Mouse (Mus musculus) small intestine, adult 2 months (tissue): ENCODE data around the gene Hlf. TPM values are rescaled to one million over a fixed set of nuclear protein-coding genes. Genes with fewer than 3 reads are reported as not detected.

Experiments
- H3K27ac ChIP-seq: fragments of 200-500 bp; 2 replicates; pipeline ENCODE4 v1.5.1; 2012; ENCODE audit warnings: low read depth, low read length, control low read depth, inconsistent platforms; ENCODE audit not compliant: insufficient read depth
- H3K27me3 ChIP-seq: fragments of 200-500 bp; 2 replicates; pipeline ENCODE4 v1.6.1; 2012; ENCODE audit warnings: mild to moderate bottlenecking, moderate library complexity, low read length, inconsistent platforms; ENCODE audit not compliant: control insufficient read depth, insufficient read depth
- H3K36me3 ChIP-seq: fragments of 200-500 bp; 2 replicates; pipeline ENCODE4 v1.6.1; 2012; ENCODE audit warnings: mild to moderate bottlenecking, low read length, control low read depth, inconsistent platforms; ENCODE audit not compliant: control insufficient read depth, insufficient read depth
- H3K4me1 ChIP-seq: fragments of 200-500 bp; 2 replicates; pipeline ENCODE4 v1.6.1; 2012; ENCODE audit warnings: low read length, inconsistent platforms, mixed read lengths; ENCODE audit not compliant: control insufficient read depth, insufficient read depth, insufficient read length
- H3K4me3 ChIP-seq: fragments of 200-500 bp; 2 replicates; pipeline ENCODE4 v1.5.1; 2012; ENCODE audit warnings: low read depth, mild to moderate bottlenecking, control low read depth, inconsistent platforms, low read length, moderate library complexity
- CTCF ChIP-seq: fragments of 200-500 bp; IDR thresholded peaks from 2 replicates; pipeline ENCODE4 v1.5.1; 2012; ENCODE audit warnings: low read depth, mild to moderate bottlenecking, control low read depth, inconsistent platforms, low read length, moderate library complexity, mixed read lengths; ENCODE audit not compliant: insufficient replicate concordance, insufficient read length; ENCODE audit errors: extremely low read depth
- POLR2A ChIP-seq: fragments of 200-500 bp; IDR thresholded peaks from 2 replicates; pipeline ENCODE4 v1.6.1; 2012; ENCODE audit warnings: low read depth, mild to moderate bottlenecking, control low read depth, inconsistent platforms, low read length, moderate library complexity
- WGBS: fragments of 180-500 bp; shearing (Covaris S2); methylation state at CpG from one replicate; pipeline ENCODE4 v1.1.7; 2018; 5-methylcytosine and 5-hydroxymethylcytosine counted together
- polyA plus RNA-seq: library from polyadenylated mRNA; depleted of rRNA; stranded (reverse); fragments of >200 nt; gene quantifications from 2 replicates; pipeline ENCODE4 v1.2.3, GENCODE M21; 2012

Gene Hlf
- polyA plus RNA-seq, 1 experiment, result 1.8 TPM

DNA sequence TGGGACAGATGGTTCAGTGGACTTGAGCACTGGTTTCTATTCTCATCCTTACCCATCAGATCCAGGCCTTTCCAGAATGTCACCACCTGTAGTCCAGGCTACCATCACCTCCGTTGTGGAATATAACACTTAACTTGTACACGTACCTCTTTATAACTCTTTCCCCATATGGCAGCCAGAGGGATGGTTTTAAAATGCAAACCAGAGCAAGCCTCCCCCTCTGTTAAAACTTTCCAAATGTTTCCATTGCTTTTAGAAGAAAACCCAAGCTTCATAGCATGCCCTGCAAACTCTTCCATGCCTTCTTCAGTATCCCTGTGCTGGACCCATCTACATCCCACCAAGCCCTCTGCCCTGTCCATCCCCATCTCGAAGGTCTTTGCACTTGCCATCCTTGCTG lies 66.1 kb downstream of the Hlf start:
- TF ChIP-seq POLR2A (no peak), CTCF (no peak)
- 85% methylated on average over 3 of the region's 3 CpGs for WGBS
- H3K27ac ChIP-seq, result no peak overlapping the region
- H3K27me3 ChIP-seq, result no peaks in the 10 kb centered on the region
- H3K4me1 ChIP-seq, result no peaks in the 10 kb centered on the region
- no peaks in the 10 kb centered on the region for H3K36me3 ChIP-seq
- H3K4me3 ChIP-seq, result no peak overlapping the region

GRCm38 (mm10) chr11:90320922-90321321 lies 69.8 kb downstream of the Hlf start:
- H3K27ac ChIP-seq, result no peak overlapping the region
- TF ChIP-seq POLR2A (no peak), CTCF (no peak)
- H3K4me1 ChIP-seq, result no peaks in the 10 kb centered on the region
- H3K4me3 ChIP-seq, result no peak overlapping the region
- H3K36me3 ChIP-seq, result no peaks in the 10 kb centered on the region
- no peaks in the 10 kb centered on the region for H3K27me3 ChIP-seq
- 61% methylated on average over 7 of the region's 7 CpGs for WGBS

DNA sequence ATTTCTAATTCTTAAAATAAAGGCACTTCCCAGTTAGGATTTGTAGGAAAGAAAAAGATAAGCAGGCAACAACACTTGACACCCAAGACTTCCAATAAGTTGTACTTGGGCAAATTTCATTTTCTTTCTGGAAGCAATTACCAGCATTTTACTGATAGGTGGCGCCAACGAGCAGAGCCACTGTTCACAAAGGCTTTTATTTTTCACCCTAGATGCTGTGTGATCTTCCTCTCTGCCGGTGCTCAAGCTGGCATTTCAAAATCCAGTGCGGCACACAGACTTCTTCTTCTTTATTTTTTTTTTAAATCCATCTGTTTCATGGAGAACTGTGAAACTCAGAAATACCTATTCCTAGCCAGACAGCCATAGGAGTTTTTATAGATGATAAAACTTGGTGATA lies 73.2 kb downstream of the Hlf start:
- 7% methylated on average over 4 of the region's 4 CpGs for WGBS

GRCm38 (mm10) chr11:90314606-90315005 lies 76.1 kb downstream of the Hlf start:
- TF ChIP-seq CTCF (no peak), POLR2A (no peak)
- no peak overlapping the region for H3K4me3 ChIP-seq
- H3K27ac ChIP-seq, result no peak overlapping the region
- no peaks in the 10 kb centered on the region for H3K4me1 ChIP-seq
- no peaks in the 10 kb centered on the region for H3K27me3 ChIP-seq
- 86% methylated on average over 3 of the region's 3 CpGs for WGBS
- H3K36me3 ChIP-seq, result no peaks in the 10 kb centered on the region

More for the DNA sequence above, 73.2 kb downstream of the Hlf start:
- Histone ChIP-seq H3K36me3 (no peaks in the 10 kb centered on the region), H3K4me1 (no peaks in the 10 kb centered on the region), H3K27me3 (no peaks in the 10 kb centered on the region), H3K4me3 (no peak overlapping the region), H3K27ac (no peak overlapping the region)
- TF ChIP-seq POLR2A (no peak), CTCF (peak; percentile 57; the same call in 1 of the 2 replicates)

DNA sequence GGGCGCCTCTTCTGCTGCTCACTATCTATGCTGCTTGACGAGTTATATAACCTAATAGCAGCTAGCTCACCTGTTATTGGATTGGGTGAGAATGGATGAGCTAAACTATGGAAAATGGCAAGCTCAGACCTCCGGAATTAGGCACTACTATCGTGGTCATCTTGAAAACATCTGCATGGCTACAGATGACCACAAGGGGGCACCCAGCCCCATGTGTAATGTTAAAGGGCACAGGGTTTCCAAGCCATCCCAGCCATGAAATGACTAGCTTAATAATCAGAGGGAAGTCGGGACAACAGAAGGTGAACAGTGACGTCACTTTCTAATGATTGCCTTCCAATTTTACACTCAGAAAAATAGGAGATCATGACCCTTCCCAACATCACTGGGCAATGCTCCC lies 83.7 kb downstream of the Hlf start:
- H3K27ac ChIP-seq, result no peak overlapping the region
- no peaks in the 10 kb centered on the region for H3K4me1 ChIP-seq
- no peaks in the 10 kb centered on the region for H3K36me3 ChIP-seq
- 34% methylated on average over 6 of the region's 6 CpGs for WGBS
- no peak overlapping the region for H3K4me3 ChIP-seq
- TF ChIP-seq CTCF (peak; percentile 64; the same call in 1 of the 2 replicates), POLR2A (no peak)
- H3K27me3 ChIP-seq, result no peaks in the 10 kb centered on the region

GRCm38 (mm10) chr11:90306067-90306466 lies 84.6 kb downstream of the Hlf start:
- TF ChIP-seq POLR2A (no peak), CTCF (no peak)
- Histone ChIP-seq H3K27me3 (no peaks in the 10 kb centered on the region), H3K4me3 (no peak overlapping the region), H3K27ac (no peak overlapping the region), H3K4me1 (no peaks in the 10 kb centered on the region), H3K36me3 (no peaks in the 10 kb centered on the region)
- WGBS, result 87% methylated on average over 5 of the region's 5 CpGs

DNA sequence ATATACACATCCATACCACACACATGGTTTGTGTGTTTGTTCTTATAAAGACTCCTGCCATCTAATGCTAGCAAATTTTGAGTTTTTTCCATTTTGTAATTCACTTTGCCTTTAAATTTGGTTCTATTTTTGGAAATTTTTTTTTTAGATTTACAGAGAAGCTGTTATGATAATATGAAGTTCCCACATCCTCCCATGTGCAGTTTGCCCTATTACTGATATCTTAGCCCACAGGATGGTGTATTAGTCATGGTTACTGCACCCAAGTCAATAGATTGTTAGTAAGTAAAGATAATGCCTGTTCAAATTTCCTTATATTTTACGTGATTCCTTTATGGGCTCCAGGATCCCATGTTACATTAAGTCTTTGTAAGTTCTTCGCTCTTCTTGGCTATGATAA lies 96.1 kb downstream of the Hlf start:
- H3K27me3 ChIP-seq, result no peaks in the 10 kb centered on the region
- H3K4me1 ChIP-seq, result no peaks in the 10 kb centered on the region
- no peak overlapping the region for H3K27ac ChIP-seq
- no peak for TF ChIP-seq POLR2A
- no peak for TF ChIP-seq CTCF
- H3K4me3 ChIP-seq, result no peak overlapping the region
- no peaks in the 10 kb centered on the region for H3K36me3 ChIP-seq
- WGBS, result 83% methylated on average over 2 of the region's 2 CpGs

- Histone ChIP-seq H3K27me3 (no peaks in the 10 kb centered on the region), H3K36me3 (no peaks in the 10 kb centered on the region), H3K27ac (no peak overlapping the region), H3K4me1 (no peaks in the 10 kb centered on the region), H3K4me3 (no peak overlapping the region)
- TF ChIP-seq POLR2A, result no peak
- no peak for TF ChIP-seq CTCF
These were observed 97.9 kb downstream of the Hlf start for GRCm38 (mm10) chr11:90292766-90293165.

GRCm38 (mm10) chr11:90291156-90291555 lies 99.5 kb downstream of the Hlf start:
- H3K36me3 ChIP-seq, result no peaks in the 10 kb centered on the region
- no peak overlapping the region for H3K4me3 ChIP-seq
- H3K27me3 ChIP-seq, result no peaks in the 10 kb centered on the region
- WGBS, result 84% methylated on average over 4 of the region's 4 CpGs
- no peak overlapping the region for H3K27ac ChIP-seq
- TF ChIP-seq POLR2A (no peak), CTCF (no peak)
- no peaks in the 10 kb centered on the region for H3K4me1 ChIP-seq
